Mouse (Mus musculus) ES-Bruce4 (cell line): ENCODE results near the gene Olfr1054. TPM values are rescaled to one million over a fixed set of nuclear protein-coding genes. Genes with fewer than 3 reads are reported as not detected.
"Not testable (repeated sequence)": the region's sequence is repeated elsewhere in the genome, so short reads cannot be mapped to it uniquely, and the experiment has no call there.

ENCODE experiments used
- H3K27ac ChIP-seq: 2 replicates; pipeline ENCODE4 v1.5.1; 2012; ENCODE audit warnings: low read length, inconsistent platforms; ENCODE audit not compliant: insufficient read depth
- H3K27me3 ChIP-seq: 2 replicates; pipeline ENCODE4 v1.6.1; 2012; ENCODE audit warnings: mild to moderate bottlenecking, low read length, inconsistent platforms; ENCODE audit not compliant: control insufficient read depth, poor library complexity, insufficient read depth, severe bottlenecking
- H3K36me3 ChIP-seq: 2 replicates; pipeline ENCODE4 v1.6.1; 2012; ENCODE audit warnings: inconsistent platforms, mild to moderate bottlenecking, low read length, moderate library complexity; ENCODE audit not compliant: control insufficient read depth, poor library complexity, insufficient read depth, severe bottlenecking
- H3K4me1 ChIP-seq: one replicate; pipeline ENCODE4 v1.8.1; 2011; ENCODE audit warnings: low read length; ENCODE audit not compliant: control insufficient read depth, insufficient read depth
- H3K4me3 ChIP-seq: 2 replicates; pipeline ENCODE4 v1.5.1; 2011; ENCODE audit warnings: low read depth, mild to moderate bottlenecking, low read length
- H3K9ac ChIP-seq: 2 replicates; pipeline ENCODE4 v1.6.1; 2012; ENCODE audit warnings: low read depth, mild to moderate bottlenecking, inconsistent platforms; ENCODE audit not compliant: poor library complexity, severe bottlenecking
- H3K9me3 ChIP-seq: replicated peaks from 2 replicates; pipeline ENCODE4 v1.6.1; 2012; ENCODE audit warnings: mild to moderate bottlenecking, low read length, inconsistent platforms; ENCODE audit not compliant: control insufficient read depth, poor library complexity, insufficient read depth, severe bottlenecking
- CTCF ChIP-seq: IDR thresholded peaks from one replicate; pipeline ENCODE4 v1.8.1; 2011; ENCODE audit warnings: low read depth, low read length
- EP300 ChIP-seq: IDR thresholded peaks from 2 replicates; pipeline ENCODE4 v1.6.1; 2011; ENCODE audit warnings: low read depth, low read length; ENCODE audit not compliant: insufficient read depth
- POLR2A ChIP-seq: IDR thresholded peaks from one replicate; pipeline ENCODE4 v1.8.1; 2011; ENCODE audit warnings: low read length; ENCODE audit not compliant: insufficient read depth
- polyA plus RNA-seq: library from polyadenylated mRNA; stranded (reverse); fragments of >200 nt; gene quantifications from 2 replicates; pipeline ENCODE4 v1.2.4, GENCODE M21; 2011; ENCODE audit warnings: low read depth; ENCODE audit not compliant: missing spikeins, insufficient read depth, insufficient read length

The Olfr1054 gene
- not detected in 2 replicates for polyA plus RNA-seq

GRCm38 (mm10) chr2:86335333-86335732 is at the start of gene Olfr1054:
Gene Olfr1054 (minus strand): TSS chr2:86335433.
- no peaks in the 10 kb centered on the region for H3K4me1 ChIP-seq
- no peak within 1 kb of the TSS for H3K4me3 ChIP-seq
- no peaks in the 10 kb centered on the region for H3K9me3 ChIP-seq
- no peak for TF ChIP-seq EP300
- no peak for TF ChIP-seq CTCF
- no peak for TF ChIP-seq POLR2A
- H3K9ac ChIP-seq, result no peak within 1 kb of the TSS
- no peaks in the 10 kb centered on the region for H3K27me3 ChIP-seq
- no peaks in the 10 kb centered on the region for H3K36me3 ChIP-seq
- no peak within 1 kb of the TSS for H3K27ac ChIP-seq

- no peaks in the 10 kb centered on the region for H3K27me3 ChIP-seq
- TF ChIP-seq POLR2A (no peak), CTCF (no peak), EP300 (no peak)
These were observed 43.1 kb upstream of the Olfr1054 start, which contains the start of gene Olfr1057 for GRCm38 (mm10) chr2:86378293-86378692. Gene Olfr1057 (minus strand): TSS chr2:86378393.

GRCm38 (mm10) chr2:86366342-86366741 is 31.1 kb upstream of the Olfr1054 start:
- H3K4me1 ChIP-seq, result not testable (repeated sequence)

More at GRCm38 (mm10) chr2:86378293-86378692, 43.1 kb upstream of the Olfr1054 start, which contains the start of gene Olfr1057:
- no peak within 1 kb of the TSS for H3K27ac ChIP-seq
- no peak within 1 kb of the TSS for H3K9ac ChIP-seq
- H3K4me1 ChIP-seq, result no peaks in the 10 kb centered on the region
- H3K36me3 ChIP-seq, result no peaks in the 10 kb centered on the region
- H3K9me3 ChIP-seq, result no peaks in the 10 kb centered on the region
- H3K4me3 ChIP-seq, result no peak within 1 kb of the TSS

GRCm38 (mm10) chr2:86362369-86362768 is 27.1 kb upstream of the Olfr1054 start, which contains the start of gene Olfr1056:
Gene Olfr1056 (minus strand): TSS chr2:86362469.
- TF ChIP-seq CTCF, result no peak
- TF ChIP-seq POLR2A, result no peak
- TF ChIP-seq EP300, result no peak
- H3K27ac ChIP-seq, result no peak within 1 kb of the TSS
- no peak within 1 kb of the TSS for H3K4me3 ChIP-seq
- H3K9me3 ChIP-seq, result no peaks in the 10 kb centered on the region
- no peaks in the 10 kb centered on the region for H3K36me3 ChIP-seq
- no peak within 1 kb of the TSS for H3K9ac ChIP-seq
- H3K27me3 ChIP-seq, result no peaks in the 10 kb centered on the region
- no peaks in the 10 kb centered on the region for H3K4me1 ChIP-seq

More at GRCm38 (mm10) chr2:86366342-86366741, 31.1 kb upstream of the Olfr1054 start:
- not testable (repeated sequence) for H3K4me3 ChIP-seq, H3K27me3 ChIP-seq, H3K9ac ChIP-seq, H3K27ac ChIP-seq, H3K36me3 ChIP-seq, H3K9me3 ChIP-seq

GRCm38 (mm10) chr2:86351751-86352150 is 16.5 kb upstream of the Olfr1054 start:
- not testable (repeated sequence) for H3K9ac ChIP-seq, H3K36me3 ChIP-seq, H3K4me3 ChIP-seq, H3K27ac ChIP-seq, H3K4me1 ChIP-seq, H3K27me3 ChIP-seq
- H3K9me3 ChIP-seq, result peaks cover 14% of the 10 kb centered on the region

- H3K9me3 ChIP-seq, result peaks cover 16% of the 10 kb centered on the region
- H3K27ac ChIP-seq, result no peak within 1 kb of the TSS
- H3K4me1 ChIP-seq, result no peaks in the 10 kb centered on the region
- H3K36me3 ChIP-seq, result no peaks in the 10 kb centered on the region
- no peak within 1 kb of the TSS for H3K9ac ChIP-seq
- no peak within 1 kb of the TSS for H3K4me3 ChIP-seq
- no peaks in the 10 kb centered on the region for H3K27me3 ChIP-seq
- TF ChIP-seq POLR2A, result no peak
- no peak for TF ChIP-seq CTCF
- TF ChIP-seq EP300, result no peak
These were observed 15.0 kb upstream of the Olfr1054 start, which contains the start of gene Olfr1055 for GRCm38 (mm10) chr2:86350184-86350583. Gene Olfr1055 (minus strand): TSS chr2:86350284.
